Mouse (Mus musculus): Measurements from ENCODE around the gene Slit3. TPM values are rescaled to one million over a fixed set of nuclear protein-coding genes. Genes with fewer than 3 reads are reported as not detected.

The Slit3 gene
- total and polyA plus RNA-seq, 2 experiments from 2014 or later: 5.6 to 15.0 TPM

DNA sequence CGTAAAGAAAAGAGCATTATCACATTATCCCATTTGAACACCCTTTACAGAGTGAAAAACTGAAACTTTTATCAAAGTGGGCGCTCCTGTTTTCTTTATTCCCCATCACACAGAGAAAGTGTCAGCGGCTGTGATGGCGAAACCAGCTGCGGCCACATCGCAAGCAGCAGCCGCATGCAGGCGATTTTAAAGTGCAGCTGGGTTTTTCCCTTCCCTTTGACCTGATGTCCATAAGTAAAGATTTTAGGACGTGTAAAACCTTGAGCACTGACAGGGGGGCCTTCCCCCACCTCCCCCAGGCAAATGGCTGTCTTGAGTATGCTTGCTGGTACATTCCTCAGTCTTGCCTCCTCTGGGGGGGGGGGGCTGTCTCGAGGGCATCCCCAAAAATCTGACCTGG lies 266.8 kb downstream of the Slit3 start:
- TF ChIP-seq CTCF (IDR thresholded peaks at IDR 0.05; ENCODE audit: low read depth): no peak
- no peak for DNase-seq
- Histone ChIP-seq H3K36me3 (ENCODE audit: insufficient read depth) (no peaks in the 10 kb centered on the region), H3K9me3 (ENCODE audit: low read length) (no peaks in the 10 kb centered on the region), H3K27ac (ENCODE audit: low read depth, low read length) (no peak overlapping the region), H3K4me3 (ENCODE audit: low read depth, low read length) (no peak overlapping the region), H3K27me3 (ENCODE audit: insufficient read depth, low read length) (no peaks in the 10 kb centered on the region), H3K4me2 (ENCODE audit: low read depth) (no peak overlapping the region), H3K4me1 (ENCODE audit: insufficient read depth) (no peaks in the 10 kb centered on the region), H3K9ac (no peak overlapping the region)
- ATAC-seq: no peak
- WGBS: 83% methylated on average over 10 of the region's 10 CpGs

DNA sequence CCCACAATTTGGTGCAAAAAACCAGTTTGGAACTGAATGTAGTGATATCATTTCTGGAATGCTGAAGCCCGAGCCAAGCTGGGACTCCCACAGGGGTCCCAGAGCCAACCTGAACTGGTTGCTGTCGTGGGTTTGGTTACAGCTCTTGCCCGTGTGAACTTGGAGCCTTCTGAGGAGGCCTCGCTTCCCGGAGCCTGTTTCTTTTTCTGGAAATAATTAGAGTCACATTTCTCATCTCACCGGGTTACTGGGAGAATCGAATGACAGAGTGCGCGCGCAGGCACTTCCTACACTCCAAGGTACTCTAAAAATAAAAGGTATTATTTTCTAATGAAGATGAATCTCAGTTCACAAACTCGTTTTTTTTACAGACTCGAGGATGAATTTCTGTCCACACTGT lies 267.4 kb downstream of the Slit3 start:
- no peak for ATAC-seq
- H3K9me3 ChIP-seq (ENCODE audit: low read length): no peaks in the 10 kb centered on the region
- WGBS: 69% methylated on average over 12 of the region's 12 CpGs
- no peaks in the 10 kb centered on the region for H3K27me3 ChIP-seq (ENCODE audit: insufficient read depth, low read length)
- no peaks in the 10 kb centered on the region for H3K36me3 ChIP-seq (ENCODE audit: insufficient read depth)
- peak; percentile 26 for DNase-seq
- H3K4me3 ChIP-seq (ENCODE audit: low read depth, low read length): no peak overlapping the region
- H3K4me2 ChIP-seq (ENCODE audit: low read depth): no peak overlapping the region
- no peaks in the 10 kb centered on the region for H3K4me1 ChIP-seq (ENCODE audit: insufficient read depth)
- no peak for TF ChIP-seq CTCF (IDR thresholded peaks at IDR 0.05; ENCODE audit: low read depth)
- H3K9ac ChIP-seq: no peak overlapping the region
- H3K27ac ChIP-seq (ENCODE audit: low read depth, low read length): no peak overlapping the region; the same call in 1 of the 2 replicates

DNA sequence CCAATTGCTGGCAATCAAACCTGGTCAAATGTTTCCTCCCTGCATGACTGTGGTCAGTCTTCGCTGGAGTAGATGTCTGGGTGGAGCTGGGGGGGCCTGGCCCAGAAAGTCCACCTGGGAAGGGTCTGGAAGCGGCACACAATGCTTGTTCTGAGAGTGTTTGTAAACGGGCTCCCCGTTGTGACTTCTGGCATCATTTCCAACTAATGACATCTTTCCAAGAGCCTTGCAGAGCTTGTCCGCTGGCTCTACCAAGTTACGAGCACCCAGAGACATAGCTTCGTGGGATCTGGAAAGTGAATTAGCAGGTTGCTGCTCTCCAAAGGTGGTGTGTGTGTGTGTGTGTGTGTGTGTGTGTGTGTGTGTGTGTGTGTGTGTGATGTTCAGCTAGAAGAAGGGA lies 268.3 kb downstream of the Slit3 start:
- TF ChIP-seq CTCF (IDR thresholded peaks at IDR 0.05; ENCODE audit: low read depth): no peak
- H3K27me3 ChIP-seq (ENCODE audit: insufficient read depth, low read length): no peaks in the 10 kb centered on the region
- whole genome bisulfite sequencing: 69% methylated on average over 7 of the region's 7 CpGs
- no peaks in the 10 kb centered on the region for H3K9me3 ChIP-seq (ENCODE audit: low read length)
- DNase-seq (no peak), ATAC-seq (no peak)
- no peak overlapping the region for H3K9ac ChIP-seq
- no peaks in the 10 kb centered on the region for H3K36me3 ChIP-seq (ENCODE audit: insufficient read depth)
- H3K4me3 ChIP-seq (ENCODE audit: low read depth, low read length): no peak overlapping the region
- H3K4me2 ChIP-seq (ENCODE audit: low read depth): no peak overlapping the region
- no peaks in the 10 kb centered on the region for H3K4me1 ChIP-seq (ENCODE audit: insufficient read depth)
- 0 out of 2 replicates have a peak overlapping the region, but pooled peaks have one; percentile 4 for H3K27ac ChIP-seq (ENCODE audit: low read depth, low read length)

DNA sequence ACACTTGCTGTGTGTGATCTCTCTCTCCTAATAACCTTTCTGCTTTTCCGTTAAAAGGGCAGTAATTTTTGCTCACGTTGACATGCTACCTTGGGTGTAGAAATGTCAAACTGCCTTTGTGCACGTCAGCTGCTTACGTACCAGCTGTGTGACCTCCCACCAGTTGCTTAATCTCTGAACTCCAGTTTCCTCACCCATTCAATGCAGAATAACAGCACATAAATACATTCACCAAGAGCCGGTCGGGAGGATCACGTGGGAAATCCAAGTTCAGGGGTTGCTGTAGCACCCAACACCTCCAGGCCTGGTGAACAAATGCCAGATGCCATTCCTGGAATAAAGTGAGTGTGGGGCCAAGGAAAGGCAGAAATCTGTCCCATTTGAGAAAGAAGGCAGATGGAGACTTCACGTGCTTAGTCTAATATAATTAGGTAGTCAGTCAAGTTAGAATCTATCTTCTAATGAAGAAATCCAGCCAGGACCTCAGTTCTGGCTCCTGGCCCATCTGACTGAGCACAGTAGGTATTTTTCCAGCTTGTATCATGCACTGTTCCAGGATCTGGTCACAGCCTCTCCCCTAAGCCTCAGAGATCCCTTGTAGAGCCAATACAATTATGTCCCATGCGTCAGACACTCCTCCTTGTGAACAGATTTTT lies 268.9 kb downstream of the Slit3 start:
- ATAC-seq (no peak), DNase-seq (no peak)
- no peaks in the 10 kb centered on the region for H3K4me1 ChIP-seq (ENCODE audit: insufficient read depth)
- H3K36me3 ChIP-seq (ENCODE audit: insufficient read depth): no peaks in the 10 kb centered on the region
- TF ChIP-seq CTCF (IDR thresholded peaks at IDR 0.05; ENCODE audit: low read depth): no peak
- H3K9me3 ChIP-seq (ENCODE audit: low read length): no peaks in the 10 kb centered on the region
- H3K27me3 ChIP-seq (ENCODE audit: insufficient read depth, low read length): no peaks in the 10 kb centered on the region
- no peak overlapping the region for H3K4me3 ChIP-seq (ENCODE audit: low read depth, low read length)
- H3K9ac ChIP-seq: no peak overlapping the region
- WGBS: 74% methylated on average over 9 of the region's 9 CpGs
- no peak overlapping the region for H3K27ac ChIP-seq (ENCODE audit: low read depth, low read length)
- no peak overlapping the region for H3K4me2 ChIP-seq (ENCODE audit: low read depth)

DNA sequence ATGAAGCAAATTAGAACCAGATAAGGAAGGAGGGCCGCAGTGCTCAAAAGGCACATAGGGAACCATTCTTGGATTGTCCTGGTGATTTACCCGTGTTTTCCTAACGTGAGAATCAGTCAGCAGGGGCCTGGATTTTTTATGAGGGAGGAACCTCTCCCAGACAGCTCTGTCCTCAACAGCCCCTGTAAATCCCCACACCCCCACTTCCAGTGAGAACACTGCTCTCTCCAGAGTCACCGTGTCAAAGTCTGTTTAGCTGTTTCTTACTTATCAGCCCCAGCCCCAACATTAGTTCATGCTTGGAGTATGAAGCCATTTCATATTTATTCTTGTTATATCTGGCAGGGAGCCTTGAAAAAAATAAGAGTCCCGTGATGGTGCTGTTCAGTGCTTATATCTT lies 272.8 kb downstream of the Slit3 start:
- no peaks in the 10 kb centered on the region for H3K27me3 ChIP-seq (ENCODE audit: insufficient read depth, low read length)
- H3K9me3 ChIP-seq (ENCODE audit: low read length): no peaks in the 10 kb centered on the region
- DNase-seq (no peak), ATAC-seq (no peak)
- WGBS: 47% methylated on average over 5 of the region's 5 CpGs
- no peak overlapping the region for H3K9ac ChIP-seq
- TF ChIP-seq CTCF (IDR thresholded peaks at IDR 0.05; ENCODE audit: low read depth): no peak
- H3K27ac ChIP-seq (ENCODE audit: low read depth, low read length): no peak overlapping the region
- no peak overlapping the region for H3K4me3 ChIP-seq (ENCODE audit: low read depth, low read length)
- H3K36me3 ChIP-seq (ENCODE audit: insufficient read depth): no peaks in the 10 kb centered on the region
- H3K4me1 ChIP-seq (ENCODE audit: insufficient read depth): no peaks in the 10 kb centered on the region
- no peak overlapping the region for H3K4me2 ChIP-seq (ENCODE audit: low read depth)

DNA sequence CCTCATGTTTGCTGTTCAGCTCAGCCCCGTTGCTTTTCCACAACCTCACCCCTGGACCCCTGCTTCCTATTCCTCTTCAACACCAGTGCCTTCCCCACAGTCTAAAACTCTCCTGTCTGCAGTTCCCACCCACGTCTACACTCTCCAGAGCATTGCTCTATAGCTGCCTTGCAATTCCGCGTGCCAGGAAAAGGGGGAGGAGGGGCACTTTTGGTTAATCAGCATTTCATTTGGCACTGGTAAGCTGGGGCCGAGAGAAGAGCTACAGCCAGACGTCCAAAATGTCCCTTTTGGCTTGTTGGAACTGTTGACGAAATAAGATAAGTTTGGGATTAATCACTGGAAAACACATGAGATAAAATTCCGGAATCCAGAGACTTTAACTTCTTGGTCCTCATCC lies 274.4 kb downstream of the Slit3 start:
- ATAC-seq (no peak), DNase-seq (no peak)
- Histone ChIP-seq H3K9ac (no peak overlapping the region), H3K9me3 (ENCODE audit: low read length) (no peaks in the 10 kb centered on the region), H3K27me3 (ENCODE audit: insufficient read depth, low read length) (no peaks in the 10 kb centered on the region), H3K4me3 (ENCODE audit: low read depth, low read length) (no peak overlapping the region), H3K4me1 (ENCODE audit: insufficient read depth) (no peaks in the 10 kb centered on the region), H3K36me3 (ENCODE audit: insufficient read depth) (no peaks in the 10 kb centered on the region), H3K27ac (ENCODE audit: low read depth, low read length) (no peak overlapping the region), H3K4me2 (ENCODE audit: low read depth) (no peak overlapping the region)
- no peak for TF ChIP-seq CTCF (IDR thresholded peaks at IDR 0.05; ENCODE audit: low read depth)
- 55% methylated on average over 8 of the region's 8 CpGs for WGBS

DNA sequence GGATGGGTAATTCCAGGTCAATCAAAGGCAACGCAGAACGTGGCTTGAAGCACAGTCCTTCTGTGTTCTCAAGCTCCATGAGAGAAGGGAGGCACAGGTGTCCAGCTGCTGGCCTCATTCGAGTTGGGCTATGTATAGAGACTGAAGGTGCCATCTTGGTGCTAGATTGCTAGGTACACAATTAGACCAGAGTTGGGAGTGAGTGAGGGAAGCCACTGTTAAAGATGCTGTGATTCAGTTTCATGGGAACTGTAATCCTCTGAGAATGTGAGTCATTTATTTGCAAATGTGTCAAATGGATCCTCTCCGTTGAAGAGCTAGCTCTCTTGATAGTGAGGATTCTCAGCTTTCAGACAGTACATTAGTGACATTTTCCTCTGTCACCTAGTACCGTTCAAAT lies 277.3 kb downstream of the Slit3 start:
- Histone ChIP-seq H3K27me3 (ENCODE audit: insufficient read depth, low read length) (no peaks in the 10 kb centered on the region), H3K4me3 (ENCODE audit: low read depth, low read length) (no peak overlapping the region), H3K27ac (ENCODE audit: low read depth, low read length) (no peak overlapping the region), H3K36me3 (ENCODE audit: insufficient read depth) (no peaks in the 10 kb centered on the region), H3K4me2 (ENCODE audit: low read depth) (no peak overlapping the region), H3K4me1 (ENCODE audit: insufficient read depth) (no peaks in the 10 kb centered on the region), H3K9ac (no peak overlapping the region), H3K9me3 (ENCODE audit: low read length) (no peaks in the 10 kb centered on the region)
- DNase-seq (no peak), ATAC-seq (no peak)
- TF ChIP-seq CTCF (IDR thresholded peaks at IDR 0.05; ENCODE audit: low read depth): no peak
- 79% methylated on average over 5 of the region's 5 CpGs for WGBS

Data from forebrain, postnatal 0 days (tissue).